Comparison of ENCODE assay signal across 8 mouse cellular contexts in genomic region chr9:46314507-46314906, GRCm38 (mm10). TPM values are rescaled to one million over a fixed set of nuclear protein-coding genes. Genes with fewer than 3 reads are reported as not detected.
DNase-seq lines count a peak whose midpoint lies in the region; ATAC-seq and TF ChIP-seq lines count a peak whose summit lies in the region.

No protein-coding gene starts in this region.

- no peak overlapping the region for H3K9ac ChIP-seq in lung, embryonic 15.5 days

- H3K27me3 ChIP-seq in lung, embryonic 15.5 days: no peaks in the 10 kb centered on the region

- peak; percentile 82 for TF ChIP-seq CTCF in olfactory bulb, adult 2 months (IDR thresholded peaks at IDR 0.05; ENCODE audit: insufficient read depth, low read depth, low read length)

- intact Hi-C loops in heart, postnatal 10 days (cut with DNase I): loop anchor here (1.0 kb wide), 1 partner anchor 12 kb away; no protein-coding TSS in a partner anchor

- H3K27ac ChIP-seq in lung, embryonic 15.5 days: no peak overlapping the region
- no peak overlapping the region for H3K27ac ChIP-seq in olfactory bulb, adult 2 months (ENCODE audit: insufficient read depth, low read depth, low read length)

- no peak for TF ChIP-seq POLR2A in olfactory bulb, adult 2 months (IDR thresholded peaks at IDR 0.05; ENCODE audit: insufficient read depth, low read depth, low read length)

- H3K4me3 ChIP-seq in lung, embryonic 15.5 days: no peak overlapping the region
- H3K4me3 ChIP-seq in olfactory bulb, adult 2 months (ENCODE audit: insufficient read depth, low read depth, low read length): no peak overlapping the region

- 5% methylated on average over 4 of the region's 4 CpGs for WGBS in lung, embryonic 15.5 days
- WGBS in olfactory bulb, adult 2 months: 27% methylated on average over 4 of the region's 4 CpGs

- peak; percentile 85 for DNase-seq in CD4-positive, CD25-positive, alpha-beta regulatory T cell, adult 2 months (ENCODE audit: low read depth, low spot score)
- DNase-seq in adrenal gland, adult 8-10 months: peak; percentile 22
- DNase-seq in embryo, embryonic 9.5 days (ENCODE audit: extremely low spot score): peak; percentile 79
- DNase-seq in heart, postnatal 10 days: peak; percentile 78 to 83
- DNase-seq in kidney, postnatal 25 days: peak; percentile 69 to 71
- DNase-seq in thymus, adult 18-20 months: peak; percentile 35 to 38

- no peaks in the 10 kb centered on the region for H3K36me3 ChIP-seq in lung, embryonic 15.5 days

- no peak overlapping the region for H3K4me2 ChIP-seq in lung, embryonic 15.5 days

- ATAC-seq in lung, embryonic 15.5 days (ENCODE audit: borderline replicate concordance, extremely low read depth, low FRiP score, low TSS enrichment): peak; percentile 63; the same call in 1 of the 2 replicates

- no peaks in the 10 kb centered on the region for H3K9me3 ChIP-seq in lung, embryonic 15.5 days

- H3K4me1 ChIP-seq in lung, embryonic 15.5 days: no peaks in the 10 kb centered on the region
- H3K4me1 ChIP-seq in olfactory bulb, adult 2 months (ENCODE audit: control insufficient read depth, insufficient read depth, low read length): peaks cover 18% of the 10 kb centered on the region

RNA-seq across cellular contexts. Expression of gene 4931429L15Rik, which starts 5.3 kb away (rescaled TPM):
- not detected for total RNA-seq in adrenal gland, adult 8-10 months (2022)
- total RNA-seq in heart, postnatal 10 days (2021): not detected
- not detected in 2 replicates for polyA plus RNA-seq in lung, embryonic 15.5 days (2015; fragmentation: Nextera tagmentation; extraction: Ambion mirVana)
- not detected in 2 replicates for polyA plus RNA-seq in olfactory bulb, adult 2 months (2012; ENCODE audit: insufficient read depth, insufficient read length, low replicate concordance, missing spikeins)

RNA-seq across cellular contexts. Expression of gene Bud13, which starts 31.7 kb away (rescaled TPM):
- 10 to 100 TPM; 10.4 to 14.9 (median 10.7) TPM for total RNA-seq in adrenal gland, adult 8-10 months (2022)
- 10 to 100 TPM in 1 of 2 experiments, 1 to 10 TPM in 1; 8.0 to 11.6 TPM for total RNA-seq in heart, postnatal 10 days (2021)
- polyA plus RNA-seq in lung, embryonic 15.5 days (2015; fragmentation: Nextera tagmentation; extraction: Ambion mirVana): 24.4 and 26.4 TPM in 2 replicates
- polyA plus RNA-seq in olfactory bulb, adult 2 months (2012; ENCODE audit: insufficient read depth, insufficient read length, low replicate concordance, missing spikeins): not detected in 2 replicates

RNA-seq across cellular contexts. Expression of gene Zpr1, which starts 41.6 kb away (rescaled TPM):
- 10 to 100 TPM; 42.2 to 44.5 (median 42.9) TPM for total RNA-seq in adrenal gland, adult 8-10 months (2022)
- total RNA-seq in heart, postnatal 10 days (2021): 10 to 100 TPM; 22.1 to 22.8 TPM
- polyA plus RNA-seq in lung, embryonic 15.5 days (2015; fragmentation: Nextera tagmentation; extraction: Ambion mirVana): 51.0 and 53.8 TPM in 2 replicates
- polyA plus RNA-seq in olfactory bulb, adult 2 months (2012; ENCODE audit: insufficient read depth, insufficient read length, low replicate concordance, missing spikeins): not detected in 2 replicates

RNA-seq across cellular contexts. Expression of gene Apoa5, which starts 46.1 kb away (rescaled TPM):
- under 1 TPM in 2 of 4 experiments, not detected in 2; 0.10 to 0.41 TPM for total RNA-seq in adrenal gland, adult 8-10 months (2022)
- not detected for total RNA-seq in heart, postnatal 10 days (2021)
- polyA plus RNA-seq in lung, embryonic 15.5 days (2015; fragmentation: Nextera tagmentation; extraction: Ambion mirVana): not detected in 2 replicates
- polyA plus RNA-seq in olfactory bulb, adult 2 months (2012; ENCODE audit: insufficient read depth, insufficient read length, low replicate concordance, missing spikeins): not detected in 2 replicates

Comparison
In these comparisons a context has a peak if more than half of its experiments do, and no peak if none do; other contexts are left out.
1. DNase-seq: peak in every context shown above with its lines; median percentile 85 in CD4-positive, CD25-positive, alpha-beta regulatory T cell, adult 2 months; 80 in heart, postnatal 10 days; 79 in embryo, embryonic 9.5 days; 70 in kidney, postnatal 25 days; 36 in thymus, adult 18-20 months; 22 in adrenal gland, adult 8-10 months.